Mouse (Mus musculus) hindbrain, embryonic 11.5 days (tissue): ENCODE measurements around the gene Slco1a6. TPM values are rescaled to one million over a fixed set of nuclear protein-coding genes. Genes with fewer than 3 reads are reported as not detected.
A peak's percentile ranks its signal among the peaks of the same experiment; 100 is the strongest.
"Not testable (repeated sequence)": the region's sequence is repeated elsewhere in the genome, so short reads cannot be mapped to it uniquely, and the experiment has no call there.

ENCODE experiments used
- ATAC-seq: fragments of 200-750 bp; cut with Nextera tagmentation; 2 replicates; pipeline ENCODE4 v1.8.0; 2017; ENCODE audit warnings: mild to moderate bottlenecking, moderate TSS enrichment, moderate library complexity; ENCODE audit not compliant: low FRiP score
- DNase-seq: peaks from one replicate; pipeline ENCODE4 v3.0.0-alpha.2; 2015; ENCODE audit warnings: low spot score
- H3K27ac ChIP-seq: fragments of 300-500 bp; sonication (generic); 2 replicates; pipeline ENCODE4 v1.5.1; 2014; ENCODE audit warnings: mild to moderate bottlenecking, low read depth, low read length
- H3K27me3 ChIP-seq: fragments of 300-500 bp; sonication (generic); 2 replicates; pipeline ENCODE4 v1.6.1; 2014; ENCODE audit warnings: mild to moderate bottlenecking, low read length, moderate library complexity, mixed read lengths; ENCODE audit not compliant: control insufficient read depth, insufficient read depth
- H3K36me3 ChIP-seq: fragments of 300-500 bp; sonication (generic); 2 replicates; pipeline ENCODE4 v1.6.1; 2014; ENCODE audit warnings: mild to moderate bottlenecking, low read length, moderate library complexity, mixed read lengths; ENCODE audit not compliant: control insufficient read depth, insufficient read depth
- H3K4me1 ChIP-seq: fragments of 300-500 bp; sonication (generic); replicated peaks from 2 replicates; pipeline ENCODE4 v1.6.1; 2014; ENCODE audit warnings: low read length, mixed read lengths; ENCODE audit not compliant: control insufficient read depth, insufficient read depth
- H3K4me2 ChIP-seq: fragments of 300-500 bp; sonication (generic); replicated peaks from 2 replicates; pipeline ENCODE4 v1.6.1; 2014; ENCODE audit warnings: mild to moderate bottlenecking, low read depth, low read length
- H3K4me3 ChIP-seq: fragments of 300-500 bp; sonication (generic); 2 replicates; pipeline ENCODE4 v1.5.1; 2014; ENCODE audit warnings: low read depth, low read length
- H3K9ac ChIP-seq: fragments of 300-500 bp; sonication (generic); 2 replicates; pipeline ENCODE4 v1.6.1; 2014; ENCODE audit warnings: low read depth, low read length
- H3K9me3 ChIP-seq: fragments of 300-500 bp; sonication (generic); 2 replicates; pipeline ENCODE4 v1.6.1; 2016; ENCODE audit warnings: low read length; ENCODE audit not compliant: control insufficient read depth
- WGBS: fragments of 180-500 bp; shearing (Covaris S2); extraction: QIAGEN DNeasy Blood & Tissue Kit; methylation state at CpG from one replicate; pipeline ENCODE4 v1.1.7; 2014; 5-methylcytosine and 5-hydroxymethylcytosine counted together
- polyA plus RNA-seq: library from polyadenylated mRNA; unstranded; fragments of >200 nt; fragmentation: Nextera tagmentation; extraction: Ambion mirVana; gene quantifications from 2 replicates; pipeline ENCODE4 v1.2.1, GENCODE M21; 2014

The Slco1a6 gene
- polyA plus RNA-seq, 1 experiment from 2014 or later = 0.42 TPM

DNA sequence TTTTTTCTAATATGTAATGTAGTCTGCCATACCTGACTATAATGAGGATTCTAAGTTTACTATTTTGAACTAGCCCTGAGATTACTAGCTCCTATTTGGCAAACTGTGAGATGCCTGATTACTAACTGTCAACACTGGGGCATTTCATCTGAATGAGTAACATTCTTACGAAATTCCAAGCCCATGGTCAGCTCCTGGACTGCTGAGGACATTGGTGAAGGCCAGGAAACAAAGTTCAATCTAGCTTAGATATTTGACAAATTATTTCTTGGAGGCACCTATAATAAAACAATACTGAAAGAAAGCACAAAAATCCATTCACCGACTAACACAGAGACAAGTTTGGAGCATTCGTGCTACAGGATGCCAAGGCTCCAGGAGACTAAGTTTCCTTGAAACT, 150.0 kb downstream of the Slco1a6 start:
- not testable (repeated sequence) for H3K27me3 ChIP-seq, H3K4me1 ChIP-seq, DNase-seq, H3K4me2 ChIP-seq, H3K4me3 ChIP-seq, ATAC-seq, H3K9me3 ChIP-seq, H3K36me3 ChIP-seq, H3K9ac ChIP-seq, H3K27ac ChIP-seq
- 93% methylated on average over 3 of the region's 3 CpGs for WGBS

DNA sequence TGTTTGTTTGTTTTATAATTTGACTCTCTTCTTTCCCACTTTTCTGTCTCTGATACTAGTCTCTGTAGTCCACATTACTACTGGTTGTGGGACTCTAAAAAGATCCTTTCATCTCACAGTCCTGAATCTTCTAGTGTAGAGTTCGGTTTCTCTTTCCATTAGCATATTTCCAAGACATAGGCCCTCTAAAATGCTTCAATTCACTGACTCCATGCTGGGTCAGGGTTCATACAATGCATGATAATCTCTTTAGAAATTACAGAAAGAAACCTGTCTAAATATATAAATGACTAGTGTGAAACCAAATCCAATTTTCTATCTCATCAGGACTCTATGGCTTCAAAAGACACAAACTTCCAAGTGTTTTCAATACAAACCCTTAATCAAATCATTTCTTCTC, 160.6 kb downstream of the Slco1a6 start:
- no peaks in the 10 kb centered on the region for H3K4me1 ChIP-seq
- H3K36me3 ChIP-seq = no peaks in the 10 kb centered on the region
- no peak overlapping the region for H3K4me3 ChIP-seq
- ATAC-seq (no peak), DNase-seq (no peak)
- WGBS = 77% methylated on average over 1 of the region's 1 CpGs
- no peak overlapping the region for H3K9ac ChIP-seq
- no peaks in the 10 kb centered on the region for H3K27me3 ChIP-seq
- no peak overlapping the region for H3K4me2 ChIP-seq
- H3K27ac ChIP-seq = no peak overlapping the region
- no peaks in the 10 kb centered on the region for H3K9me3 ChIP-seq

DNA sequence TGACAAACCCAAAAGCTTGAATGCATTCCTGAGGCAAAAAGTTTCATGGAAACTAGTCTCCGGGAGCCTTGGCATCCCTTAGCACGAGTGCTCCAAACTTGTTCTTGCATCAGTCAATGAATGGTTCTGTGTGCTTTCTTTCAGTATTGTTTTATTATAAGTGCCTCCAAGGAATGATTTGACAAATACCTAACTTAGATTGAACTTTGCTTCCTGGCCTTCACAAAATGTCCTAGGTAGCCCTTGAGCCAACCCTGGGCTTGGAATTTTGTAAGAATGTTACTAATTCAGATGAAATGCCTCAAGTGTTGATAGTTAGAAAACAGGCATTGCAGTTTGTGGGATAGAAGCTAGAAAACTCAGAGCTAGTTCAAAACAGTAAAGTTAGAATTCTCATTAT, 162.6 kb downstream of the Slco1a6 start:
- Histone ChIP-seq H3K36me3 (no peaks in the 10 kb centered on the region), H3K27me3 (no peaks in the 10 kb centered on the region), H3K27ac (no peak overlapping the region), H3K9me3 (no peaks in the 10 kb centered on the region), H3K9ac (no peak overlapping the region), H3K4me3 (no peak overlapping the region), H3K4me2 (no peak overlapping the region), H3K4me1 (no peaks in the 10 kb centered on the region)
- DNase-seq = no peak
- ATAC-seq = no peak
- WGBS = 92% methylated on average over 2 of the region's 2 CpGs

DNA sequence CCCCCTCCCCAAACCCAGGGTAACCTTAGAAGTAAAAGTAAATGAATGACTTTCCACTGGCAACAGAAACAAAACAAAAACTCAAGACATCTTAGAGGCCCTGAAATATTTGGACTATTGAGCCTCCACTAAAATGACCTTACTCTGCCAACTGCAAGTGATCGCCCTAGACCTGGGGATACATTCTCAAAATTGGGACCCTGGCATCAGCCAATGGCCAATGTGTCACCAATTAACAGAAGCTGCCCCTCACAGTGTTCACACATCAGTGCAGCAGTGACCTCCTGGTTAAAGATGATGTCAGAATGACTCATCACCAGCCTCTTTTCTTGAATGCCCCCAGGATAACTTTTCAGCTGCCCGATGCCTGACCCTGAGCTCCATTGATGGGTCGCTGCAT, 166.4 kb downstream of the Slco1a6 start:
- Histone ChIP-seq H3K27me3 (no peaks in the 10 kb centered on the region), H3K27ac (no peak overlapping the region), H3K4me1 (no peaks in the 10 kb centered on the region), H3K36me3 (no peaks in the 10 kb centered on the region), H3K9ac (no peak overlapping the region), H3K4me3 (no peak overlapping the region), H3K9me3 (no peaks in the 10 kb centered on the region), H3K4me2 (no peak overlapping the region)
- no peak for DNase-seq
- ATAC-seq = no peak
- WGBS = 88% methylated on average over 3 of the region's 3 CpGs

DNA sequence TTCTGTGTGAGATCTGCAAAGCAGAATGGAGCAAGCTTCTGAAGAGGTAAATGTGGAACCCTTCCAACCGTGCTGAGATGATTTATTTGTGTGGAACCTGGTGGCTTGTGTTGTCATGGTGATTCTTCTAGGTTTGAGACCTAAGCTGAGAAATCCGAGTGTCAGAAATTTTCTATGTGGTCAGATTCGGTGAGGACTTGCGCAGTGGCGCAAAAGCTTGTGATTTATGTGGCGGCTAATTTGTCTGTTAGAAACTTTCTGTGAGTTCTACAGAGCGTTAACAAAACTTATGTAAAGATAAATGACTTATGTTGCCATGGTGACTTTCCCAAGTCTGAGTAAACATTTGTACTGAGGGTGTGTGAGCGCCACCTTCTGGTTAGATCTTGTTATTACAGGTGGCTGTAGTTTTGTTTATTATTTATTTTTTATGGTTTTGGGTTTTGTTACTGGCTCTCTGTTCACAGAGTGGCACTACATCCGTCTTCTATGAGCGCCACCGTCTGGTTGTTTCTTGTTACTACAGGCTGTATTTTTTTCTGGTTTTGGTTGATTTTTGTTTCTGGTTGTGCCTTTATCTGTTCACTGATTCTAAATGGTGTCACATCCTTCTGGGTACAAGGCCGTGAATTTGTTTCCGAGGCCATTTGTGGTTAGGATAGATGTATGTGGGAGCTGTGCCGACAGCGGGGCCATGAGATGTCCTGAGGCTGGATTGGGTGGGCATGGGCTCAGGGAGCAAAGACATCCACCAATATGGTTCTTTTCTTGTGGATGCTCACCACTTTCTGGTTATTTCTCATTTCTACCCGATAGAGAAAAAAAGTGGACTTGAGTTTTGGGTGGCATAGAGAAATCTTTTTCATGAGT, 167.8 kb downstream of the Slco1a6 start:
- H3K9ac ChIP-seq = no peak overlapping the region
- no peak overlapping the region for H3K4me2 ChIP-seq
- no peak overlapping the region for H3K4me3 ChIP-seq
- WGBS = 48% methylated on average over 16 of the region's 16 CpGs
- H3K4me1 ChIP-seq = no peaks in the 10 kb centered on the region
- no peaks in the 10 kb centered on the region for H3K36me3 ChIP-seq
- no peaks in the 10 kb centered on the region for H3K27me3 ChIP-seq
- DNase-seq (peak; percentile 53), ATAC-seq (peak; percentile 78)
- no peak overlapping the region for H3K27ac ChIP-seq
- H3K9me3 ChIP-seq = no peaks in the 10 kb centered on the region

DNA sequence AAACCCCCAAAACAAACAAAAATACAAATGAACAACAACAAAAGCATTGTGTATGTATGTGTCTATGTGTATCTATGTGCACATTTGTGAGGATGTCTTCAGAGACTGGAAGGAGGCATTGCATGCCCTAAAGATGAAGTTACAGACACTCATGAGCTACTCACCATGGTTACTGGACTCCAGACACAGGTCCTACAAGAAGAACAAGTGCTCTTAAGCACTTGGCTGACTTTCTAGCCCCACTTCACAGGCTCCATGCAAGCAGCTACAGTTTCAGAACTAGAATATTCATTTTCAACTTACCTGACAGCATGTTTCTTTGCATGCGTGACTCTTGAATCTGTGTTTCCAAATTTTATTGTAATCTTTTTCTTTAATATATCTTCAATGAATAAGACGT, 172.6 kb downstream of the Slco1a6 start:
- ATAC-seq (no peak), DNase-seq (no peak)
- Histone ChIP-seq H3K9me3 (no peaks in the 10 kb centered on the region), H3K9ac (no peak overlapping the region), H3K27me3 (no peaks in the 10 kb centered on the region), H3K4me3 (no peak overlapping the region), H3K27ac (no peak overlapping the region), H3K4me2 (no peak overlapping the region), H3K4me1 (no peaks in the 10 kb centered on the region), H3K36me3 (no peaks in the 10 kb centered on the region)
- 87% methylated on average over 2 of the region's 2 CpGs for WGBS

Other genes starting within 250 kb of the Slco1a6 start
- not detected in 2 replicates for gene Gm6614, start 197.1 kb downstream of the Slco1a6 start, polyA plus RNA-seq
- gene Iapp, start 89.9 kb upstream of the Slco1a6 start, polyA plus RNA-seq = 0.31 and 0.62 TPM in 2 replicates
- gene Slco1a5, start 114.5 kb upstream of the Slco1a6 start, polyA plus RNA-seq = 0.65 and 0.80 TPM in 2 replicates
- 21.2 and 25.9 TPM in 2 replicates for gene Pyroxd1, start 137.1 kb upstream of the Slco1a6 start, polyA plus RNA-seq
- 34.9 and 41.3 TPM in 2 replicates for gene Recql, start 178.6 kb upstream of the Slco1a6 start, polyA plus RNA-seq
- 117 and 122 TPM in 2 replicates for gene Golt1b, start 178.7 kb upstream of the Slco1a6 start, polyA plus RNA-seq
- 5.7 and 6.3 TPM in 2 replicates for gene Spx, start 204.9 kb upstream of the Slco1a6 start, polyA plus RNA-seq